Mouse (Mus musculus) hindbrain, embryonic 13.5 days (tissue): ENCODE measurements around the gene Klhl26. TPM values are rescaled to one million over a fixed set of nuclear protein-coding genes. Genes with fewer than 3 reads are reported as not detected.

Source experiments
- ATAC-seq: fragments of 200-750 bp; cut with Nextera tagmentation; 2 replicates; pipeline ENCODE4 v1.8.0; 2017; ENCODE audit warnings: moderate TSS enrichment; ENCODE audit not compliant: low FRiP score
- H3K27ac ChIP-seq: fragments of 300-500 bp; sonication (generic); 2 replicates; pipeline ENCODE4 v1.5.1; 2015; ENCODE audit warnings: inconsistent platforms, mild to moderate bottlenecking, moderate library complexity
- H3K27me3 ChIP-seq: fragments of 300-500 bp; sonication (generic); 2 replicates; pipeline ENCODE4 v1.6.1; 2015; ENCODE audit warnings: mild to moderate bottlenecking, inconsistent platforms
- H3K36me3 ChIP-seq: fragments of 300-500 bp; sonication (generic); 2 replicates; pipeline ENCODE4 v1.6.1; 2015; ENCODE audit warnings: mild to moderate bottlenecking, inconsistent platforms
- H3K4me1 ChIP-seq: fragments of 300-500 bp; sonication (generic); replicated peaks from 2 replicates; pipeline ENCODE4 v1.6.1; 2015; ENCODE audit warnings: inconsistent platforms
- H3K4me2 ChIP-seq: fragments of 300-500 bp; sonication (generic); 2 replicates; pipeline ENCODE4 v1.6.1; 2015; ENCODE audit warnings: inconsistent platforms, mild to moderate bottlenecking, moderate library complexity
- H3K4me3 ChIP-seq: fragments of 300-500 bp; sonication (generic); 2 replicates; pipeline ENCODE4 v1.5.1; 2015; ENCODE audit warnings: mild to moderate bottlenecking, inconsistent platforms
- H3K9ac ChIP-seq: fragments of 300-500 bp; sonication (generic); 2 replicates; pipeline ENCODE4 v1.6.1; 2015; ENCODE audit warnings: mild to moderate bottlenecking, inconsistent platforms
- H3K9me3 ChIP-seq: fragments of 300-500 bp; sonication (generic); 2 replicates; pipeline ENCODE4 v1.6.1; 2016; ENCODE audit warnings: inconsistent platforms
- WGBS: fragments of 180-500 bp; shearing (Covaris S2); methylation state at CpG from one replicate; pipeline ENCODE4 v1.1.7; 2015; 5-methylcytosine and 5-hydroxymethylcytosine counted together
- polyA plus RNA-seq: library from polyadenylated mRNA; unstranded; fragments of >200 nt; fragmentation: Nextera tagmentation; extraction: Ambion mirVana; gene quantifications from 2 replicates; pipeline ENCODE4 v1.2.1, GENCODE M21; 2015

Gene Klhl26
- polyA plus RNA-seq, 1 experiment from 2014 or later = 24.3 TPM

DNA sequence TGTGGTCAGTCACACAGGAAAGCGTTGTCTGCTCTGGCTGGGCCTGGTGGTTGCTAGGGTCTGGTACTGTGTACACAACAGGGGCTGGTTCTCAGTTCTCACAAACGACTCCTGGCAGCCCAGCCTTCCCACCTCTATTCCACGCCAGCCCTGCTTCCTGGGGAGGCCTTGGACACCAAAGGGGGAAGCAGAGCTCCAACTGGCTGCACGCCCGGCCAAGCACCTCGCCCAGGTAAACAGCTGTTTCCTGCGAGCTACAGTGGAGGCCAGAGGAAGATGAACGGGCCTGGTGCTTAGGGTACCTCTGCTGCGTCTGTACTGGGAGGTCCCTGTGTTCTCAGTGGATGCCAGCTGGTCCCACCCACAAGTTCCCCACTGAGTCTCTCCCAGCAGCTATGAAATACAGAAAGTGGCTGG is 67.3 kb downstream of the Klhl26 start:
- no peak for ATAC-seq
- no peak overlapping the region for H3K4me3 ChIP-seq
- peaks cover 45% of the 10 kb centered on the region for H3K4me1 ChIP-seq
- H3K27me3 ChIP-seq = no peaks in the 10 kb centered on the region
- H3K9ac ChIP-seq = peak overlapping the region; percentile 62
- peaks cover 14% of the 10 kb centered on the region for H3K36me3 ChIP-seq
- WGBS = 64% methylated on average over 9 of the region's 9 CpGs
- H3K9me3 ChIP-seq = no peaks in the 10 kb centered on the region
- H3K27ac ChIP-seq = peak overlapping the region; percentile 82
- no peak overlapping the region for H3K4me2 ChIP-seq

DNA sequence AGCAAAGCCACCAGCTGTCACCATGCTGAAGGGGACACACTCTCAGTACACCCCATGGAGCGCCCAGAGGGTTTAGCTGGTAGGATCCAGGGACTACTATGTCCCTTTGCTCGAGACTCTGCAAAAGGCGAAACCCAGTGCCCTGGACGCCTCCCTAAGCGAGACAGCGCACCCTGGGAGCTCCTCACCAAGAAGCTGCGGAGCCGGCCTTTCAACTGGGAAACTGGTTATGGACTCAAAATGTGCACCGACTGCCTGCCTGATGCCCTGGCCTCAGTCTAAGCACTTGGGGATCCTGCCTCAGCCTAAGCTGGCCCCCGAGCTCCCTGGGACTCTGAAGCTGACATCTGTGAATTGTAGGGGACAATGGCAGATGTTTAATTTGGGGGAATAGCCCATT is 67.7 kb downstream of the Klhl26 start:
- 67% methylated on average over 10 of the region's 10 CpGs for WGBS
- peaks cover 14% of the 10 kb centered on the region for H3K36me3 ChIP-seq
- peaks cover 45% of the 10 kb centered on the region for H3K4me1 ChIP-seq
- H3K27me3 ChIP-seq = no peaks in the 10 kb centered on the region
- no peak overlapping the region for H3K4me3 ChIP-seq
- peak overlapping the region; percentile 82 for H3K27ac ChIP-seq
- H3K9me3 ChIP-seq = no peaks in the 10 kb centered on the region
- no peak overlapping the region for H3K4me2 ChIP-seq
- no peak for ATAC-seq
- H3K9ac ChIP-seq = peak overlapping the region; percentile 62

GRCm38 (mm10) chr8:70408301-70408700 is 68.5 kb downstream of the Klhl26 start:
- Histone ChIP-seq H3K4me3 (no peak overlapping the region), H3K27me3 (no peaks in the 10 kb centered on the region), H3K36me3 (peaks cover 13% of the 10 kb centered on the region), H3K9me3 (no peaks in the 10 kb centered on the region), H3K4me2 (peak overlapping the region; percentile 7; the same call in 1 of the 2 replicates), H3K9ac (peak overlapping the region; percentile 62), H3K4me1 (peaks cover 45% of the 10 kb centered on the region), H3K27ac (peak overlapping the region; percentile 82)
- 34% methylated on average over 6 of the region's 6 CpGs for WGBS
- peak; percentile 35 for ATAC-seq

DNA sequence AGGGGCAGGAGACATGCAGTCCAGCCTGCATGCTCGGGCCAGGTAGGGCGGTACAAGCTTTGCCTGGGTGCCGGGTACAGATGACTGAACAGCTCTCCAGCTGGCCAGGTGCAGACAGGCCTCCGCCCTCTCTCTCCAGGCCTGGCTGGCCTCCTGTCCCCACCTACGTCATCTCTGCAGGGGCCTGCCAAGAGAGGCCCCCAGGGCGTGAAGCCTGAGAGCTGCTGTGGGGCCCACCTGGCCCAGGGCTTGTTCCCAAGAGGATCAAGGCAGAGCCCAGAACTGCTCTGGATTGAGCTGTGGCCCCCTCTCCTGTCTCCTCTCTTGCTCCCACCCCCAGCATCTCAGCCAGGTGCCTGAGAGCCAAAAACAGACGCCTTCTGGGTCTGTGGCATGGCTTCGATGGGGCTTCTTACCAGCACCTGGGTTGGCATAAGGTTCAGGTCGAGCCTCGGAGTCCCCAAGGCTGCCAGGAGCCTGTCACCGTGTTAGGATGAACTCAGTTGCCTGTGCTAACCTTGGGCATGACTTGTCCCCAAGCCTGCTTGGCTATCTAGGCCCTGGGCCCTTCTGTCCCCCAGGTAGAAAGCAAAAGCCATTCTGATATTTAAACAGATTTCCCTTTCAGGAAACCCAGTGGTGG is 70.2 kb downstream of the Klhl26 start:
- ATAC-seq = no peak

GRCm38 (mm10) chr8:70405189-70405588 is 71.6 kb downstream of the Klhl26 start:
- Histone ChIP-seq H3K27ac (no peak overlapping the region), H3K36me3 (peaks cover 20% of the 10 kb centered on the region), H3K4me3 (no peak overlapping the region), H3K27me3 (no peaks in the 10 kb centered on the region), H3K9ac (no peak overlapping the region), H3K9me3 (no peaks in the 10 kb centered on the region), H3K4me2 (no peak overlapping the region), H3K4me1 (peaks cover 41% of the 10 kb centered on the region)
- ATAC-seq = no peak
- 59% methylated on average over 7 of the region's 7 CpGs for WGBS

More for the DNA sequence above, 70.2 kb downstream of the Klhl26 start:
- Histone ChIP-seq H3K4me1 (peaks cover 45% of the 10 kb centered on the region), H3K4me3 (no peak overlapping the region), H3K27me3 (no peaks in the 10 kb centered on the region), H3K27ac (no peak overlapping the region), H3K9ac (peak overlapping the region; percentile 8; the same call in 1 of the 2 replicates), H3K4me2 (no peak overlapping the region), H3K9me3 (no peaks in the 10 kb centered on the region), H3K36me3 (peaks cover 12% of the 10 kb centered on the region)
- 81% methylated on average over 10 of the region's 11 CpGs for WGBS

DNA sequence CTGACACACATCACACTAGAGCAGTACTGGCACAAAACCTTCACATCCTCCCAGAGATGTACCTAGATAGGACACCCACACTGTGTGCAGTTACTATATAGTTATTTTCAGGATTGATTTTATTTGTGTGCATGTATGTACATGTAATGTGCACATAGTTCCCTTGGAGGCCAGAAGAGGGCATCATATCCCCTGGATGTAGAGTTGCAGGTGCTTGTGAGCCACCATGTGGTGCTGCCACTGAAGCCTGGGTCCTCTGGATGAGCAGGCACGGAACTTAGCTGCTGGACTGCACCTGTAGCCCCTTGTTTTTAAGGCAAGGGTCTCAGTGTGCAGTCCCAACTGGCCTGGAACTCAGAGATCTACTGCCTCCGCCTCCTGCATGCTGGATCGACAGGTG is 72.6 kb downstream of the Klhl26 start:
- H3K9ac ChIP-seq = no peak overlapping the region
- no peak overlapping the region for H3K4me3 ChIP-seq
- 96% methylated on average over 3 of the region's 3 CpGs for WGBS
- ATAC-seq = no peak
- H3K4me1 ChIP-seq = peaks cover 33% of the 10 kb centered on the region
- no peak overlapping the region for H3K27ac ChIP-seq
- no peak overlapping the region for H3K4me2 ChIP-seq
- H3K36me3 ChIP-seq = peaks cover 25% of the 10 kb centered on the region
- no peaks in the 10 kb centered on the region for H3K9me3 ChIP-seq
- H3K27me3 ChIP-seq = no peaks in the 10 kb centered on the region

Other genes with a start within 250 kb of the Klhl26 start
- gene Sugp2, start 242.7 kb downstream of the Klhl26 start, polyA plus RNA-seq = 72.1 and 81.8 TPM in 2 replicates
- 79.1 and 89.7 TPM in 2 replicates for gene Armc6, start 242.5 kb downstream of the Klhl26 start, polyA plus RNA-seq
- gene Homer3, start 194.1 kb downstream of the Klhl26 start, polyA plus RNA-seq = 47.0 TPM in 2 replicates
- 45.8 and 50.9 TPM in 2 replicates for gene Ddx49, start 174.5 kb downstream of the Klhl26 start, polyA plus RNA-seq
- gene Cope, start 174.4 kb downstream of the Klhl26 start, polyA plus RNA-seq = 275 and 288 TPM in 2 replicates
- 24.5 and 25.1 TPM in 2 replicates for gene Cers1, start 161.2 kb downstream of the Klhl26 start, polyA plus RNA-seq
- gene Gdf1, start 147.2 kb downstream of the Klhl26 start, polyA plus RNA-seq = 1.2 and 2.6 TPM in 2 replicates
- gene Upf1, start 123.7 kb downstream of the Klhl26 start, polyA plus RNA-seq = 14.4 and 15.9 TPM in 2 replicates
- 0.14 and 0.96 TPM in 2 replicates for gene Comp, start 103.4 kb downstream of the Klhl26 start, polyA plus RNA-seq
- gene Crtc1, start 37.4 kb downstream of the Klhl26 start, polyA plus RNA-seq = 35.6 and 37.6 TPM in 2 replicates
- gene Tmem59l, start 10.4 kb upstream of the Klhl26 start, polyA plus RNA-seq = 78.5 and 78.8 TPM in 2 replicates
- 2.2 and 2.9 TPM in 2 replicates for gene Crlf1, start 16.2 kb upstream of the Klhl26 start, polyA plus RNA-seq
- gene Rex1bd, start 29.8 kb upstream of the Klhl26 start, polyA plus RNA-seq = 147 and 148 TPM in 2 replicates
- gene Uba52, start 33.8 kb upstream of the Klhl26 start, polyA plus RNA-seq = 715 and 758 TPM in 2 replicates
- 385 and 391 TPM in 2 replicates for gene Fkbp8, start 50.8 kb upstream of the Klhl26 start, polyA plus RNA-seq
- 47.7 and 50.5 TPM in 2 replicates for gene Kxd1, start 51.0 kb upstream of the Klhl26 start, polyA plus RNA-seq
- 16.3 and 17.2 TPM in 2 replicates for gene Ell, start 62.5 kb upstream of the Klhl26 start, polyA plus RNA-seq
- 121 and 125 TPM in 2 replicates for gene Isyna1, start 117.4 kb upstream of the Klhl26 start, polyA plus RNA-seq
- gene Ssbp4, start 131.9 kb upstream of the Klhl26 start, polyA plus RNA-seq = 122 and 132 TPM in 2 replicates
- 1.5 and 1.9 TPM in 2 replicates for gene Lrrc25, start 139.2 kb upstream of the Klhl26 start, polyA plus RNA-seq
- gene Gdf15, start 155.5 kb upstream of the Klhl26 start, polyA plus RNA-seq = 0.12 and 0.14 TPM in 2 replicates
- gene Pgpep1, start 183.4 kb upstream of the Klhl26 start, polyA plus RNA-seq = 103 and 105 TPM in 2 replicates
- 191 and 193 TPM in 2 replicates for gene Lsm4, start 196.3 kb upstream of the Klhl26 start, polyA plus RNA-seq
- 79.2 and 94.3 TPM in 2 replicates for gene Jund, start 222.0 kb upstream of the Klhl26 start, polyA plus RNA-seq
- gene Iqcn, start 226.5 kb upstream of the Klhl26 start, polyA plus RNA-seq = 0.04 and 0.09 TPM in 2 replicates
- not detected in 2 replicates for gene Gm3336, start 241.6 kb upstream of the Klhl26 start, polyA plus RNA-seq
- gene Pde4c, start 246.8 kb upstream of the Klhl26 start, polyA plus RNA-seq = 0.14 and 0.23 TPM in 2 replicates